In the genomic region with DNA sequence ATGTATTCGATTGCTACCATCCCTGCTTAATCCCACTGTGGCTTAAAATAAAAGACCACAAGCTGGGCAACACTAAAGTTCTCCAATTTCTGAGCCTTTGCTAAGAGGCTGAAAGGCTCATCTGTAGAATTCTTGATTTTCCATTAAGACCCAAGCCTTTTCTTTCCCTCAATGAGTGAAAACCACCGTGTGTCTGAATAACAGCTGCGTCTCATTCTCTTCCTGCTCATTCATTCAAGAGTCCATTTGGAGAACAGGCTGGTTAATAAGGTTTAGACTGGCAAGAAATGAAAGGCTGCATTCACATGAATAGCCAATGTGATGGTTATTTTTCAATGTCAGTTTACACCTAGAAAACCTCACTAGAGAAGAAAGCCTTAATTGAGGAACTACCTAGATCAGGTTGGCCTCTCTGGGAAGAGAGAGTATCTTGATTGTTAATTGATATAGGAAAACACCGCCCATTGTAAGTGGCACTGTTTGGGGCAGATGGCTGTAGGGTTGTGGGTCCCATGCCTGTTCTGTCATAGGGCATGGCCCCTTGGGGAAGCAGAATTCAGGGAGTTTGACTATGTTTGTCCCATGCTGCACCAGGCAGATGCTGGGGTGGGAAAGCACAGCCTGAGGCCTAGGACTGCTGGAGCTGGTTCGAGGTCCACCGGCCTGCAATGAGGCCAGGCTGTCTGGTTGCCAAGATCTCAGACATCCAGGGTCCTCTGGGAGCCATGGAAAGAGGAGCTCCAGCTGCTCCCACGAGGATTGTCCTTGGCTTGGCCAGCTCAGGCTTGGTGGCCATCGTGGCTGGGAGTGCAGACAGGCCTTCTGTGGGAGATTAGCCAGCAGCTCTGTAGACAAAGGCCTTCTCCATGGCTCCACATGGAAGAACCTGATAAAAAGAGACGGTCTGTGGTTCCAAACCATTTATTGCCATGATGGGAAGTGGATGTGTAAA, we compare ENCODE assay signal across 16 mouse cellular contexts.
DNase-seq lines count a peak whose midpoint lies in the region; ATAC-seq and TF ChIP-seq lines count a peak whose summit lies in the region.
"Had no signal": no experiment of that assay in that cellular context is flagged by ENCODE, and none has a peak within 500 bp of the region (broad histone marks: within the 10 kb centered on the region; RNA-seq: fewer than 3 reads in every experiment).

No protein-coding gene starts in this region.

- peak in 1 of 2 experiments; percentile 37 for DNase-seq in cerebellum, adult 2 months
- DNase-seq in cerebellum, postnatal 4 days (ENCODE audit: low spot score in 2 of 2) = no peak
- peak; percentile 55 for DNase-seq in lung, embryonic 14.5 days
- no peak for DNase-seq in lung, postnatal 0 days (ENCODE audit: low spot score)
- DNase-seq in forebrain, embryonic 10.5 days (ENCODE audit: extremely low spot score, low spot score) = peak; percentile 22
- DNase-seq in lung, postnatal 10 days = peak; percentile 5
- DNase-seq in adrenal gland, postnatal 4 days (ENCODE audit: low spot score in 2 of 2) = no peak
- DNase-seq in thymus, postnatal 36 days = no peak
- DNase-seq: layer of hippocampus, postnatal 36 days; right cerebral cortex, adult 18-20 months; thymus, adult 2 months had no signal

- no peaks in the 10 kb centered on the region for H3K36me3 ChIP-seq in lung, embryonic 14.5 days (ENCODE audit: insufficient read depth)
- H3K36me3 ChIP-seq in lung, postnatal 0 days (ENCODE audit: insufficient read depth, low read length) = no peaks in the 10 kb centered on the region
- no peaks in the 10 kb centered on the region for H3K36me3 ChIP-seq in forebrain, embryonic 10.5 days (replicated peaks)
- H3K36me3 ChIP-seq: embryonic facial prominence, embryonic 12.5 days; hindbrain, embryonic 15.5 days; limb, embryonic 13.5 days; lung, embryonic 15.5 days had no signal

- no peak overlapping the region for H3K4me3 ChIP-seq in cerebellum, adult 2 months (replicated peaks; ENCODE audit: insufficient read depth, low read depth, low read length)
- no peak overlapping the region for H3K4me3 ChIP-seq in lung, embryonic 14.5 days (ENCODE audit: low read depth, low read length)
- H3K4me3 ChIP-seq in lung, postnatal 0 days (ENCODE audit: low read depth, low read length) = no peak overlapping the region
- no peak overlapping the region for H3K4me3 ChIP-seq in forebrain, embryonic 10.5 days
- H3K4me3 ChIP-seq: embryonic facial prominence, embryonic 12.5 days; hindbrain, embryonic 15.5 days; limb, embryonic 13.5 days; lung, embryonic 15.5 days had no signal

- no peak for TF ChIP-seq CTCF in cerebellum, adult 2 months (IDR thresholded peaks at IDR 0.05; ENCODE audit: borderline replicate concordance, insufficient read depth, low read depth, low read length)
- no peak for TF ChIP-seq CTCF in lung, embryonic 14.5 days (IDR thresholded peaks at IDR 0.05; ENCODE audit: low read depth)
- TF ChIP-seq CTCF in lung, postnatal 0 days (IDR thresholded peaks at IDR 0.05) = no peak

- peaks cover 36% of the 10 kb centered on the region; the same call in 1 of the 2 replicates for H3K4me1 ChIP-seq in cerebellum, adult 2 months (ENCODE audit: control insufficient read depth, insufficient read depth, low read length)
- H3K4me1 ChIP-seq in lung, embryonic 14.5 days (ENCODE audit: insufficient read depth) = no peaks in the 10 kb centered on the region
- H3K4me1 ChIP-seq in lung, postnatal 0 days (ENCODE audit: insufficient read depth, low read depth, low read length) = no peaks in the 10 kb centered on the region
- peaks cover 22% of the 10 kb centered on the region for H3K4me1 ChIP-seq in forebrain, embryonic 10.5 days
- H3K4me1 ChIP-seq: embryonic facial prominence, embryonic 12.5 days; hindbrain, embryonic 15.5 days; limb, embryonic 13.5 days; lung, embryonic 15.5 days had no signal

- no peak overlapping the region for H3K9ac ChIP-seq in lung, embryonic 14.5 days
- H3K9ac ChIP-seq in lung, postnatal 0 days (replicated peaks; ENCODE audit: low read depth) = no peak overlapping the region
- H3K9ac ChIP-seq: embryonic facial prominence, embryonic 12.5 days; hindbrain, embryonic 15.5 days; limb, embryonic 13.5 days; lung, embryonic 15.5 days had no signal

- no peak overlapping the region for H3K4me2 ChIP-seq in lung, embryonic 14.5 days
- H3K4me2 ChIP-seq in lung, postnatal 0 days (replicated peaks; ENCODE audit: low read depth, low read length) = no peak overlapping the region
- H3K4me2 ChIP-seq: embryonic facial prominence, embryonic 12.5 days; heart, embryonic 11.5 days; hindbrain, embryonic 15.5 days; limb, embryonic 13.5 days; lung, embryonic 15.5 days had no signal

- TF ChIP-seq POLR2A in cerebellum, adult 2 months (IDR thresholded peaks at IDR 0.05; ENCODE audit: borderline replicate concordance, insufficient read depth, low read length) = no peak

- no peaks in the 10 kb centered on the region for H3K9me3 ChIP-seq in lung, embryonic 14.5 days (ENCODE audit: low read depth, low read length)
- H3K9me3 ChIP-seq in lung, postnatal 0 days (ENCODE audit: low read length) = no peaks in the 10 kb centered on the region
- no peaks in the 10 kb centered on the region; the same call in 1 of the 2 replicates for H3K9me3 ChIP-seq in forebrain, embryonic 10.5 days
- H3K9me3 ChIP-seq: embryonic facial prominence, embryonic 12.5 days; hindbrain, embryonic 15.5 days; limb, embryonic 13.5 days; lung, embryonic 15.5 days had no signal

- no peak for ATAC-seq in lung, embryonic 14.5 days (ENCODE audit: insufficient read depth)
- no peak for ATAC-seq in lung, postnatal 0 days

- 48% methylated on average over 9 of the region's 9 CpGs for WGBS in cerebellum, adult 2 months
- 69% methylated on average over 9 of the region's 9 CpGs for WGBS in lung, embryonic 14.5 days
- WGBS in lung, postnatal 0 days = 64% methylated on average over 9 of the region's 9 CpGs
- WGBS in forebrain, embryonic 10.5 days = 58% methylated on average over 9 of the region's 9 CpGs

- no peaks in the 10 kb centered on the region for H3K27me3 ChIP-seq in cerebellum, adult 2 months (ENCODE audit: control insufficient read depth, insufficient read depth, low read length)
- H3K27me3 ChIP-seq in lung, embryonic 14.5 days (ENCODE audit: insufficient read depth, low read length) = no peaks in the 10 kb centered on the region
- H3K27me3 ChIP-seq in lung, postnatal 0 days (replicated peaks; ENCODE audit: insufficient read depth, low read length) = no peaks in the 10 kb centered on the region
- H3K27me3 ChIP-seq in forebrain, embryonic 10.5 days (ENCODE audit: poor library complexity, severe bottlenecking) = peaks cover 30% of the 10 kb centered on the region
- H3K27me3 ChIP-seq: embryonic facial prominence, embryonic 12.5 days; hindbrain, embryonic 15.5 days; limb, embryonic 13.5 days; lung, embryonic 15.5 days had no signal

- H3K27ac ChIP-seq in cerebellum, adult 2 months (ENCODE audit: insufficient read depth, low read length) = peak overlapping the region; percentile 29; the same call in 1 of the 2 replicates
- H3K27ac ChIP-seq in lung, embryonic 14.5 days (ENCODE audit: low read depth) = no peak overlapping the region
- no peak overlapping the region for H3K27ac ChIP-seq in lung, postnatal 0 days (ENCODE audit: low read length)
- peak overlapping the region; percentile 85 for H3K27ac ChIP-seq in forebrain, embryonic 10.5 days
- H3K27ac ChIP-seq: embryonic facial prominence, embryonic 12.5 days; hindbrain, embryonic 15.5 days; limb, embryonic 13.5 days; lung, embryonic 15.5 days had no signal

- TF ChIP-seq EP300 in lung, postnatal 0 days (IDR thresholded peaks at IDR 0.05) = no peak

Comparison
In these comparisons a context has a peak if more than half of its experiments do, and no peak if none do; other contexts are left out.
1. DNase-seq: peak in lung, embryonic 14.5 days (single experiment), forebrain, embryonic 10.5 days (single experiment) and lung, postnatal 10 days (single experiment); none in cerebellum, postnatal 4 days (0 of 2), lung, postnatal 0 days (single experiment), adrenal gland, postnatal 4 days (0 of 2) and thymus, postnatal 36 days (0 of 2).
2. H3K27ac ChIP-seq: peak in cerebellum, adult 2 months (single experiment) and forebrain, embryonic 10.5 days (single experiment); none in lung, embryonic 14.5 days (single experiment) and lung, postnatal 0 days (single experiment).